Mouse (Mus musculus) induced T-regulatory cell, adult 2 months (primary cell): ENCODE measurements around the gene Acsbg1.

Experiments used
- DNase-seq: peaks from one replicate; pipeline ENCODE4 v3.0.0-alpha.2; 2012; ENCODE audit warnings: low read depth

Gene Acsbg1

DNA sequence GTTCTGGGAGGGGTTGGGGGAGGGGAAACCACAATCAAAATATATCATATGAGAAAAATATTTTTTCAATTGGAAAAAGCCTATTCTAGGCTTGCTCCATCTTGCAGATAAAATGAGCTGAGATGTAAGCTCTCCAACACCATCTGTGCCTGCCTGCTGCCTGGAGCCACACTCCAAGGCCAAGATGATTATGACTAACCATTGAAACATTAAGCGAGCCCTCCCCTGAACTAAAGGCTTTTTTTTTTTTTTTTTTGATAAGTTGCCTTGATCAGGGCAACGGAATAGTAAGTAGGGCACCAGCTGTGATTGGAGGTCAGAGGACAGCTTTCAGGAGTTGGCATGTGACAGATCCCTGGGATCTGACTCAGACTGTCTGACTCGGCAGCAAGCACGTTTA is 6.8 kb upstream of the Acsbg1 start:
- DNase-seq, result no peak

DNA sequence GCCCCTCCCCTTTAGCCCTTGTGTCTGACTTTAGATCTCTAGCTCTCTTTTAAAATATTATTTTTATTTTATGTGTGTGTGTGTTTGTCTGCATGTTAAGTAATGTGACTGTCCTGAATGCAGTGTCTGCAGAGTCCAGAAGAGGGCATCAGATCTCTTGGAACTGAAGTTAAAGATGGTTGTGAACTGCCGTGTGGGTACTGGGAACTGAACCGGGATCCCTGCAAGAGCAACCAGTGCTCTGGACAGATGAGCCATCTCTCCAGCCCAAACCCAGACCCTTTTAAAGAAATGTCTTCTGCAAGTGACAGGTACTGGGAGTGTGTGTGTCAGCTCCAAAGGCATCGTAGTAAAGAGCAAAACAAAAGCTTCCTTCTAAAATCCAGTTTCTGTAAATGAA is 4.4 kb upstream of the Acsbg1 start:
- no peak for DNase-seq

DNA sequence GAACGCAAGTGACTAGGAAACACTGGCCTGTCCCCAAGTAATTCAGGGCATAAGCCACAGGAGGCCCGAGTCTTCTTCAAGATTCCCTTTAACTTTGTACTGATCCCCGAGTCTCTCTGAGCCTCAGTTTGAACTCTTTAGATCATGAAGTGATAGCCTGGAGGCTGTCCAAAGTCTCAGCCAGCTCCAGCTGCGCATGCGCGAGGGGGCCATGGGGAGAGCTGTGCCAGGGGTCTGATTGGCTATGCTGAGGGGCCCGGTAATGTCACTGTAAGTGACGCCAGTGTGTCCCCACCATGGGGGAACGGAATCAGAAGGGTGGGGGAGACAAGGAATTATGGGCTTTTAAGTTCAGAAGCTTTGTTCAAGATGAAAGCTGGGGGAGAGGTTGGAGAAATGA is 2.7 kb upstream of the Acsbg1 start:
- DNase-seq, result no peak

DNA sequence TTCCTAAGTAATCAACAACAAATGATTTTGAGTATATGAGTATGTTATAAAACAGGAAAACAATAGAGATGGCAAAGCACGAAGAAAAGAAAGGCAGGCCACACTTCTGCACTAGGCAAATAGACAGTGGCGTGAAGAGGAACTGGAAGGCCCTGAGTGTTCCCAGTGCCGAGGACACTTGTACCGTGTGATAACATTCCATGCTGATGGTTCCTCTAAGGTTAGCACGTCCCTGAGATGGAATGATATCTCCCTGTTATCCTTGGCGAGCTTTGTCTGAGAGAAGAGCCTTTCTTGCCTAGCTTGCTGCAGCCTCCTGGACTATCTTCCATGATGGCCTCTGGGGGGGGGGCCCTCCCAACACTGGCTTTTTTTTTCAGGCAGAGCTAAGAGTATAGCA is 2.9 kb downstream of the Acsbg1 start:
- DNase-seq, result no peak

DNA sequence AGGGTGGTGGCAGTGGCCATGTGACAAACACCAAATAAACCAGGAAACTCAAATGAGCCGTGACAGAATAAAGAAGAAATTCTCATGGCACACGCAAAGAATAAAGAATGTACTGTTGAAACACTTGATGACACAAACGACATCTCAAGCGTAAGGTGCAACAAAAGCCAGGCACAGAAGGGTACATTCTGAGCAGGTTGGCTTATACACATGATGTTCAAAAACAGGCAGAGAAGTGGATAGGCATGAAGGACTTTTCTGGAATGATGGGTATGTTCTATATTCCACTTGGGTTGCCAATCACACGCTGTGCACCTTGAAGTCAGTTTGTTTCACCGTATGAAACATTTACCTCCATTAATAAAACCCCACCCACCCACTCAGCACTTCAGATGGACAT is 5.3 kb downstream of the Acsbg1 start:
- DNase-seq, result no peak

DNA sequence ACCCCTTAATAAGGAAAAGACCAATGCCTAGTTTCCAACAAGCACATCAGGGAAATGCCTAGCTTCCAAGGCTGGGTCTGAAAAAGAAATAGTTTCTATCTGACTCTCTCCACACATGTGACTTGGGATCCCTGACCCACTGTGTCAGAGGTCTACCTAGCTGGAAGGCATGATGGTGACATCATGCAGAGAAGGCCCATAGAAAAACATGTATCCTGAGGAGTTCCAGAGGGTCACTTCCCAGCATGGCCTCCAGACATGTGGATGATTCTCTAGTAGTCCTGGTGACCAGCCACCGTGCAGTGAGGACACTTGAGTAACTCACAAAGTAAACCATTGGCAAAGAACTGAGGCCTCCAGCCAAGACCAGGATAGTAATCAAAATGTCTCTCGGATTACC is 5.8 kb downstream of the Acsbg1 start:
- no peak for DNase-seq

DNA sequence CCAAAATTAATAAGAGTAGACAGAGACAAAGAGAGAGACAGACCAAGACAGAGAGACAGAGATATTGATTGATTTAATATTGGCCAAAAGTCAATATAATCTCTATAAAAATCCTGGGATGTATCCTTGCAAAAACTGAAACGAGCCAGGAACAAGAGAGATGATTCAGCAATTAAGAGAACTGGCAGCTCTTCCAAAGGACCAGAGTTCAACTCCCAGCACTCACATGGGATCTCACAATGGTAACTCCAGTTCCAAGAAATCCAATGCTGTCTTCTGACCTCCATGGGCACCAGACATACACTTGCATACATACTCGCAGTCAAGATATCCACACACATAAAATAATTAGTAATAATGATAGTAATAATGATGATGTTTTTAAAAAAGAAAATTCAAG is 8.9 kb downstream of the Acsbg1 start:
- DNase-seq, result no peak

DNA sequence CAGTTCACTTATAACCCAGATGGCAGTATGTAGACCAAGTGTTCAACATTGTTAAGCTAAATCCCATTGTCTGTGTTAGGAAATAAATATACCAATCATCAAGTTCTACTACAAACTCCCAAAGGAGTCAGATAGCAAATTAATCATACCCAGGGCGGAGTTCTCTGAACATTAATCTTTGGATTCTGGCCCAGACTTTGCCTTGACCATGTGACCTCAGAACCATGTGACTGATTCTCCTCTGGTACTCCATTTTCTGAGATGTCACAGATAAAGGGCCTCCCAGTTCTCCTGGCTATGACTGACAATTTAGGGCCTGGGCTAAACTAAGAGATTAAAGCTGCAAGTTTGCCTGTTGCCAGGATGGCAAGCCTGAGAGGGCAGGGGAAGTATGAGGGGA is 12.3 kb downstream of the Acsbg1 start:
- DNase-seq, result no peak

DNA sequence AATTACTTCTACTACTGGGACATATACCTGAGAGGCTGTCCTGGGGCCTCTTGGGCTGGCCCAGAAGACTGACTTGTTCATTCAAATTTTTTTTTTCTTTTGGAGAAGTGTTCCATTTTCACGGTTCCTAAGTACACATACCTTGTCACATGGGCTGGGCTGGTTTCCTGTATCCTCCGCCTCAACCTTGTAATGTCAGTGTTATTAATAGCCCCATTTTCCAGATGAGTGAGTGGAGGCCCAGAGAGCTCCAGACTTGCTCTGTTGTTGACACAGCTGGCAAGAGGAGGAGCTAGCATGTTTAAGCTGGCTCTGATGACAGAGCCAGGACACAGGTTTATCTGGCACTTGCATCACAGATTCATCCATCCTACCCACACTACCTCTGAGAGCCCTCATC is 14.2 kb downstream of the Acsbg1 start:
- no peak for DNase-seq

DNA sequence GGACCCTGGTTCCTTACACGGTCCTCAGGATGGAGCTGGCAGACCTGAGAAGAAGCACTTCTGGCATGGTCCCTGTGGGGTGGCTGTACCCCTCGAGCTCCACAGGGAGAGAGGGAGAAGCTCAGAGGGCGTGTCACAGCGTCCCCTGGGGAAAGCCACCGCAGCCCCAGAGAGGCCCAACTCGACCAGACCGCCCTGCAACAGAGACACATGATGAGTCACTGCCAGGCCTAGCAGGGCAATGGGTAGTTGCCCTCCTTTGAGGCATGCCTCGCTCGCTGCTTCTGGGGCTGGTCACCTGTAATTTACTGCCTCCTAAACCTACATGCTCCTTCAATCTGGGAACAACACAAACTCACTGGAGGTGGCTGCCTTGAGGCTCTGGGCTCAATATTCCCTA is 15.4 kb downstream of the Acsbg1 start:
- DNase-seq, result no peak

DNA sequence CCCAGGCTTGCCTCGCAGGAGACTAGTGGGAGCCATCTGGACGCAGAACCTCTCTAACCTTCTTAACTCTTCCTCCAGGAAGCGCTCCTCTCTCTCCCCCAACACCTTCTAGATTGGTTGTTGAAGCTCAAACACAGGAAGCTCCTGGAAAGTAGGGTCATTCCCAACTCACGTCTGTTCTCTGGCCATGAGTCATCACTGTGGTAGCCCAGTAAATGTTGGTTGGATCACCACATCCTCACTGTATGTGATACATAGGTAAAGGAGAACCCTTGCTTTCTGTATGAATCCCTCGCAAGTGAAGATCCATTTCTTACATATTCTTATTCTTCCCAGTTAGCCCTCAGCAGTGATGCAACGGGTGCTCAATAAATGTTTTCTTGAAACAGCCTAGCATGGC is 16.1 kb downstream of the Acsbg1 start:
- no peak for DNase-seq

DNA sequence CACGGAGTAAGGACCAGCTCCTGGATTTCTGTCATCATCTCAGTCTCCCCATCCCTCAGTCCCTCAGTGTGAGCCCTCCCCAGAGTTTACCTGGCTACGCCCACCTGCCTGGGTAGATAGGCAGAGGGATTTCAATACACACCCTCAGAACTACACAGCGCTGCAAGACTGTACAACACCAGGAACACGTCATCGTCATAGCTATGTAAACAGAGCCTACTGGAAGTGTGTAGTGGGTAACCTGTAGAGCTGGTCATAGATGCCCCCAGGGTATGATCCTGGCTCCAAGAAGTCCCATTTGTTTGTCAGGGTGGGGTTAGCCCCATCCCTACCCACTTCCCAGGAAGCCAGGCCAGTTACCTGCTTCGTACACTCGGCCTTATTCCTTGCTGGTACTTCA is 18.5 kb downstream of the Acsbg1 start:
- DNase-seq, result no peak

DNA sequence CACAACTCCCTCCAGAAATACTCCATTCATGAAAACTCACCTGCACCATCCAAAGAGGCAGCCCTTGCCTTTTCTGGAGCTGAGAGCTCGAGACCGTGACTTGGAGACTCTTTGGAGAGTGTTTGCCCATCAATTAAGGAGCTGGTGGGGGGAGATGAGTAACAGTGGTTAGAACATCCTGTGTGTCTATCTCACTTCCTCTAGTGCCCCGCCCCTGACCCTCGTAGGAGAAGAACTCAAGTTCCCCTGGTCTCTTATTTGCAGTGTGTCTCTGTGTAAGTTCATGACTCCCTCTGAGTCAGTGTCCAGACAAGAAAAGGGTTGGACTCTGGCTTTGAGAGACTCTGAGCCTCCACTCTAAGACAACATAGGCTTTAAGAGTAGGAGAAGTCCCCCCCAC is 19.1 kb downstream of the Acsbg1 start:
- DNase-seq, result peak; percentile 89

DNA sequence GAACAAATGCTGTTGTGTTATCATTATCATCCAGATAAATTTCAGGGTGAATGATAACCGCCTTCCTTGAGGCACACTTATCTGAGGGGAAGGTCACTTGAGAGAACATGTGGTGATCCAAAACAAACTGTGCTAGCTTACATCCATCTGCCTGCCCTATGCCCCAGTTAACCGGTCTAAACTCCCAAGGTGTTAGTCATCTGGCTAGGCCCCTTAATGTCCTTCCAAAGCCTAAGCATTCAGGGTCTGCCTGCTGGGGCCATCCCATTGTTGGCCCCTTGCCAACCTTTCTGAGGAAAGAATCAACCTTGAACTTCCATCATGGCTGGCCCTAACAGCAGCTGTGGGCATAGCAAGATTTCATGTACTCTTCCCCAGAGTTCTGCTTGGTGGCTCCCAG is 19.5 kb downstream of the Acsbg1 start:
- DNase-seq, result no peak

DNA sequence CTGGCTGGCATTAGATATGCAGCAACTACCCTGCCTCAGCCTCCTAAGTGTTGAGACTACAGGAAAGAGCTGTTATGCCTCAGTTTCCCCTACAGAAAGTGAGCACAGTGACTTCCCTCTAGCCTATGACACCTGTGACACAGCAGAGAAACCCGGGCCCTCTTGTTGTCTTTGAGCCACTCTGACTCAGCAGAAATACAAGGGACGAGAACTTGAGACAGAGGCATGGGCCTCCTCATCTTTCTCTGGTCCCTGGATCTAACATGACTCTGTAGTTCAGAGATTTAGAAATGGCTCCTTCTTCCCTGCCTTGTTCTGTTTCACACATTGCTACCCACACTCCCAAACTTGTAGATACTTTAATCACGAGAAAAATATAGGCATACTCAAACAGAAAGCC is 20.1 kb downstream of the Acsbg1 start:
- DNase-seq, result no peak

DNA sequence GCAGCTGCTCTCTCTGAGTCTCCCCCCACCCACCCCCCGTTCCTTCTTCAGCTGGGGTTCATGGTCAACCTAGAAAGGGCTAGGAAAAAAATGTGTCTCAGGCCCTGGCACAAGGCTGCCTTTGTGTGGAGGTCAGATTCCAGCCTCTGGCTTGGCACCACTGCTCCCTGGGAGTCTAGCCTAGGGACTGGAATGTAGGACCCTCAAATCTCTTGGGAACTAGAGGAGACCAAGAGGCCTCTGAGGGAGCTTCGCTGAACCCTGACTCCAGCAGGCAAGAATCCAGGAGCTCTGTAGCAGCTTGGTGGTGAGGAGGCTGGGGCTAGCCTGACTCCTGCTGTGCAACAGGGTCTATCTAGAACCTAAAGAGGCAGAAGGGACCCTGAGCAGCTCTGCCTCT is 22.5 kb downstream of the Acsbg1 start:
- no peak for DNase-seq

DNA sequence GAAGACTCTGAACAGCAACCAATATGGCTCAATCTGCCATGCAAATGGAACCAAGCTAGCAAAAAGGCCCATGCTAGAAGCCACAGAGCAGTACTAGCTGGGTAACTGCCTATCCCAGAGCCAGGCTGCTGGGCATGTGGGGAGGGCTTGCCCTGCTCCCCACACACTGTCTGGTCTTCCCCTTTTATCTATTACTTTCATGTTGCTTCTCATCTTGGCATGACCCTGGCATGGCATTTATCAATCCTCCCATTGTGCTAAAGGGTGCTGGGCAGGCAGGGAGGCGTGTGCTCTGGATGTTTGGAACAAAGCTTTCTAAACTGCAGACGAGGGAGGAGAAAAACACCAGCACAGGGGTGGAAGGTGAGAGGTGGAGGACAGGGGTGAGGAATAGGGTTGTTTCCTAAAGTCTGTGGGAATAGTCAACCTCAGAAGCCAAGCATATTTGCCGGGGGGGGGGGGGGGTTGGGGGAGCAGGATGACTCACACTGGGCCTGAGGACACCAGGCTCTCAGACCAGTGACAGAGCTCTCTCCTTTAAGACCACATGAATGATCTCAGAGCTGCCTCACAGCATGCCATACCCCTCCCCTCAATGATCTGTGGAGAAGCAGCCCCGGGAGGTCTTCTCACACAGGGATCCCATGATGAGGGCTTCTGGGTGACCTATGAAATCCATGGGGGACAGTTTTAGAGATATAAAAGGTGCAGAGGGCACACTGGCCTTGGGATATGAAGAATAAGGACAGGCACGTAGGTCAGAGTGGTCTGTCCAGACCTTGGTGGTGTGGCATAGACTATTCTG is 24.0 kb downstream of the Acsbg1 start:
- no peak for DNase-seq

DNA sequence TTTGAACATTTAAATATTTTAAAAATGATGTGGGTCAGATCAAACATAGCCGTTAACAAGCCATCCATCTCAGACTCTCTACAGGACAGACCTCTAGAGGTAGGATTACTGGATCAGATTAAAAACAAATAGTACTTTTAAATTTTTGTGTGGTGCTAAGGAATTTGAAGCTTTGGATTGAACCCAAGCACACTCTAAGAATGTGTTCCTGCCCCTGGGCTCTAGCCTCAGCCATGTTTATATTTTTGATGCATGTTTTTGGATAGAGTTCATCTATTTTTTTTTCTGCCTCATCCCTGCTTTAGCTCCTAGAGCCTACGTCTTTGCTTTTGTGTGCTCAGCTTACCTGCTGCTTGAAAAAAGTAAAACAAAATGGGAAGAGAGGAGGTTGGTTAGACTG is 28.3 kb downstream of the Acsbg1 start:
- no peak for DNase-seq

DNA sequence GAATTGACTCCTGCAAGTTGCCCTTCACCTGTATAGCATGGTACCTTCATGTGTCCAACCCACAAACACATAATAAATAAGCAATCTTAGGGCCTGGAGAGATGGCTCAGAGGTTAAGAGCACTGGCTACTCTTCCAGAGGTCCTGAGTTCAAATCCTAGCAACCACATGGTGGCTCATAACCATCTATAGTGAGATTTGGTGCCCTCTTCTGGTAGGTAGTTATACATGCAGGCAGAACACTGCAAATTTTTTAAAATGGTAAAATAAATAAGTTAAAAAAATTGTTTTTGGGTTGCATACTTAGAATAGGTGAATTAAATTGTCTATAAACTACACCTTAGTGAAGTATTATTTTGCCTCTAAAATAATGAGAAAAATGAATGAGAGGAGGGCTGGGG is 30.8 kb downstream of the Acsbg1 start:
- DNase-seq, result peak; percentile 35

DNA sequence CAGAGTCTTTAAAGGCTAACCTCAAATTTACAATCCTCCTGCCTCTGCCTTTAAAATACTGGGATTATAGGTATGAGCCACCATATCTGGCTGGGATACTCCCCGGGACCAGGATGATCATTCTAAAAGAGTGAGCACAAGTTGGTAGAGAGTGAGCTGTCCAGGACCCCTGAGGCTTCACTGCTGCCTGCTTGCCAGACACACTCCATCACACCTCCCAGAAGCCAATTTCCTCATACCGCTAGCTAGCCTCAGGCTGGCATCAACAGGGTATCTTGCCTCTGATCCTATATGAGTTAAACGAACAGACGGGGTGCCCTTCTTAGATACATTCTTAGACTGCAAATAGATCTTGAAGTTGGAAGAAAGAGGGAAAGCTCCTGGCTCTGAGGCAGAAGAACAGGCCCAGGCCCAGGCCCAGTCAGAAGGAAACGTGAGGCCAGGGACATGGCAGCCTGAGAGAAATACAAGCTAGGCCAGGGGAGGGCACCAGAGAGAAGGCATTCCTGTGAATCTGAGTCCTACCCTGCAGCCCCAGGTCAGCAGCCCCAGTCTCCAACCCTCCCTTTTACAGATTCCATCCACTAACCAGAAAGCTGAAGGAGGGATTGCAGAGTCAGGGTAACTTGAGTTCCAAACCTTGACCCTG is 31.9 kb downstream of the Acsbg1 start:
- no peak for DNase-seq

DNA sequence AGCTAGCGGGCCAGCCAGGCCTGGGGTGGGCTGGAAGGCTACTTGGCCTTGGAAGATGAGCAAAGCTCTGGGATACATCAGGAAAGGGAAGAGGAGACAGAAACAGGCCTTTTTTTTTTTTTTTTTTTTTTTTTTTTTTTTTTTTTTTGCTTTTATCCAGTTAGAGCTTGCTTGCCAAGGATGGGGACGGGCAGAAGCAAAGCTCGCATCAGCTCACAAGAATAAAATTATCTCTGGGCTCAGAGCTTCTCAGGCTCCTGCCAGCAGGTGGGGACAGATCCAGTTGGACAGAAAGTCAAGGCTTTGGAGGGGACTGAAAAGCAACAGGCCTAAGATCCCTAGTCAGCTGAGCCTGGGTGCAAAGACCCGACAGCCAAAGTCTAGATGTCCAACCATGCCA is 32.9 kb downstream of the Acsbg1 start:
- DNase-seq, result no peak

DNA sequence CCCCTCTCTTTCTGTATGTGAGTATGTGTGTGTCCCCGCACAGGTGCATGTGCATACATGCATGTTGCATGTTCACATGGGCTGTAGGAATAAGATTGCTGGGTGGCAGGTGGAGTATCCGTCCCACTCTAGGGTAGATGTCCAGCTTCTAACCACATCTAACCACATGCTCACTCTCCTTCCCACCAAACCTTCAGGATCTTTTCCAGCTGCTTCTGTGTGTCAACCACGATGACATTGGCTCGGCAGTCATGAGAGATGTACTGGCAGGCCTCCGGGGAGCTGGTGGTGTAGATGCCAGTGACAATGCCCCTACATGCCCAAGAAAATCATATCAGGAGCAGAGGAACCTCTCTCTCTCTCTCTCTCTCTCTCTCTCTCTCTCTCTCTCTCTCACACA is 34.4 kb downstream of the Acsbg1 start:
- no peak for DNase-seq

DNA sequence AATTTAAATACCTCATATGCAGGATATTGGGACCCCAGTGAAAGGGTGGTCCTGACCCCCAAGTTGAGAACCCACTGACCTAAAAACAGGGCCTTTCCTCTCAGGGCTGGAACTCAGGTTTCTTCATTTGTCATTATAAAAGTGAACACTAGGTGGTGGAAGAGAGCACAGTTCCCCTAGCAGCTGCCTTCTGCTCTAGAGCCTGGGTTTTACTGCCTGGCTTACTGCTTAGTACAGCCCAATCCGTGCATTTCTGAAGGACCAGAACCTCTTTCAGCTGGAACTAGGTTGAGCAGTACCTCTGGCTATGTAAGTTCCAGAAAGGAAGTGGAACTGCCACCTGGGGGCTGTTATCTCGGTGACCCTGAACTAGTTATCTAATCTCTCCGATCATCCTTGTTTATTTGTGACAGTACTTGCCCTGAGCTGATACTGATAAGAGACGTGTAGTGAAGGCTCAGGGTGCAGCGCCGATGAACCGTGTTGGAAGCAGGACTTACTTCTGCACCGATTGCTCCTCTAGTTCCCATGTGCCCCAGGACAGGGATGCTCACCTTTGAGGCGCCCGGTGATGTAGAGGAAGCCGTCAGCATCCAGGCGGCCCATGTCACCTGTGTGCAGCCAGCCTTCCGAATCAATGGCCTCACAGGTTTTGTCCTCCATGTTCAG is 47.4 kb downstream of the Acsbg1 start:
- peak; percentile 86 for DNase-seq
